Mouse (Mus musculus): ENCODE data around the gene Panx1. TPM values are rescaled to one million over a fixed set of nuclear protein-coding genes. Genes with fewer than 3 reads are reported as not detected.

Gene Panx1
- polyA plus RNA-seq, 1 experiment from 2014 or later, result 37.9 TPM

GRCm38 (mm10) chr9:14988606-14989293 lies 56.5 kb downstream of the Panx1 start:
- no peak overlapping the region for H3K9ac ChIP-seq
- WGBS, result 84% methylated on average over 1 of the region's 1 CpGs

GRCm38 (mm10) chr9:14983141-14983540 lies 62.1 kb downstream of the Panx1 start:
- H3K4me1 ChIP-seq, result no peaks in the 10 kb centered on the region
- 52% methylated on average over 3 of the region's 3 CpGs for WGBS
- H3K4me3 ChIP-seq, result no peak overlapping the region
- H3K36me3 ChIP-seq, result no peaks in the 10 kb centered on the region
- H3K27ac ChIP-seq, result no peak overlapping the region
- ATAC-seq (ENCODE audit: insufficient number of reproducible peaks, low FRiP score, low TSS enrichment, low read depth), result no peak
- no peaks in the 10 kb centered on the region for H3K27me3 ChIP-seq
- no peaks in the 10 kb centered on the region for H3K9me3 ChIP-seq
- H3K4me2 ChIP-seq, result no peak overlapping the region
- no peak overlapping the region for H3K9ac ChIP-seq

More at GRCm38 (mm10) chr9:14988606-14989293, 56.5 kb downstream of the Panx1 start:
- H3K4me1 ChIP-seq, result 0 out of 2 replicates have a peak, but pooled peaks cover 2% of the 10 kb centered on the region
- no peaks in the 10 kb centered on the region for H3K27me3 ChIP-seq
- H3K36me3 ChIP-seq, result no peaks in the 10 kb centered on the region
- H3K4me2 ChIP-seq, result no peak overlapping the region
- H3K9me3 ChIP-seq, result no peaks in the 10 kb centered on the region
- ATAC-seq (ENCODE audit: insufficient number of reproducible peaks, low FRiP score, low TSS enrichment, low read depth), result no peak
- no peak overlapping the region for H3K27ac ChIP-seq
- no peak overlapping the region for H3K4me3 ChIP-seq

- Histone ChIP-seq H3K9me3 (no peaks in the 10 kb centered on the region), H3K36me3 (no peaks in the 10 kb centered on the region), H3K4me1 (no peaks in the 10 kb centered on the region), H3K4me2 (no peak overlapping the region), H3K27ac (no peak overlapping the region), H3K9ac (no peak overlapping the region), H3K4me3 (no peak overlapping the region), H3K27me3 (no peaks in the 10 kb centered on the region)
- ATAC-seq (ENCODE audit: insufficient number of reproducible peaks, low FRiP score, low TSS enrichment, low read depth), result no peak
Observed at GRCm38 (mm10) chr9:14982683-14983082, 62.6 kb downstream of the Panx1 start.

DNA sequence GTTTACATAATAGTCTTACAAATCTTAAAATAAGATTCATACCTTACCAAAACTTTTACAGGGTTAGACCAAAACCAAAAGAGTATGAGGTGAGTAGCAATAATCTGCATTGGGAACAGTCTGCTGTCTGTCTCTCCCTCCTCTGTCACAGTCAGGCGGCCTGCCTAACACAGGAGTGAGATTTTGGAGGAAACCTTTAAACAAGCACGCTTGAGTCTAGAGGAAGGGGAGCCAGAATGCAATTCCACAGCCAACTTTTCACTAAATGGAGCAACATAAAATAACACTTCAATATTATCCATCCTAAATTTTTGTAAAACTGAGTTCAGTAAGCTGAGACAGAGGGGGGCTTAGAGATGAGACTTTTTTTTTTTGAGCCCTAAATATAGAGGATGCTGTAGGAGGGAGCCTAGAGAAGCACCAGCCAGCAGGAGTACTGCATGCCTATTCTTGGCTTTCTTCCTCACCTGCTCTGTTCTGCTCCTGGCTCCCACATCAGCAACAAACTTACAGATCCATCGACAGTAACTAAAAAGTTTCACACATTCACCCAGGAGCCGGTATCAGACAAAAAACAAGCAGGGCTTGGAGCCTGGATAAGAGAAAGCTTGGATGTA lies 63.6 kb downstream of the Panx1 start:
- Histone ChIP-seq H3K4me3 (no peak overlapping the region), H3K27me3 (no peaks in the 10 kb centered on the region), H3K4me1 (no peaks in the 10 kb centered on the region), H3K9ac (no peak overlapping the region), H3K36me3 (no peaks in the 10 kb centered on the region), H3K9me3 (no peaks in the 10 kb centered on the region), H3K4me2 (no peak overlapping the region), H3K27ac (no peak overlapping the region)
- no peak for ATAC-seq (ENCODE audit: insufficient number of reproducible peaks, low FRiP score, low TSS enrichment, low read depth)
- 72% methylated on average over 4 of the region's 4 CpGs for WGBS

DNA sequence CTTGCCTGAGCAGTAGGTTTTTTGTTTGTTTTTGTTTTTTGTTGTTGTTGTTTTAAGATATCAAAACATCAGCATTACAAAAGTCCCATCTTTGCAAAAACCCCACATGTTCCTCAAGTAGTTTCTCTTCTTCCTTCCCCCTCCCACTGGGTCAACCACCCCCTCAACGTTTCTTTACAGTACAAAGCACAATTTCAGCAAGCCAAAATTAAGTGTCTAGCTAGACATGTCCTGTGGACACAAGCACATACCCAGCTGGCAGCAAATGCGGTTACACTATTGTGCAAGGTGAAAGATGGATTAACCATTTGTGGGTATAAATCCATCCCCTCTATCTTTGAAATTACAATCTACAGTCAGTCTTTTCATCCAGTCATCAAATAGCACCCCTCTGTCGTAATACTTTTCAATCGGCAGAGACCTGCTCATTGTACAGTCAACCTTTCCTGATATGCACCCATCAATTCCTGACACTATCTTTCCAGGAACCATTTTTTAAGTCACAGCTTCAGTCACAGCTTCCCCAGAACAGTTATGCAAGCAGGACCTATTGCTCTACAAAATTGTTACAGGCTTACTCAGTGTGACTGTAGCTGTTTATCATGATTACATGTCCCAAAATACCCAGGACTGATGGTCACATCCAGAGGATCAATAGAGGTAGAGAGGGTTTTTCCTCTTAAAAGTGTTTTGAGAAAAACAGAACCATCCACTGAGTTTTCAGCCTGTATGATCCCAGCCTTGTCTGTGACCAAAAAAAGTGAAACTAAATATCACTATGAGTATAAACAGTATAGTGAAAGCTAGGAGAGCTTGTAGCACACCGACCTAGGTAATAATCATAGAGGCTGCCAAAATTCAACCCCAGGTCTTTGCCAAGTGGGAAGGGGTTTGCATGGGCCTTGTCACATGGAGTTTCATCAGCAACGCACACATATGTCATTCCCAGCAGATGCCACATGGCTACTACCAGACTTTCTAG lies 70.7 kb downstream of the Panx1 start:
- WGBS, result 78% methylated on average over 6 of the region's 6 CpGs
- Histone ChIP-seq H3K4me1 (no peaks in the 10 kb centered on the region), H3K9me3 (no peaks in the 10 kb centered on the region), H3K36me3 (no peaks in the 10 kb centered on the region), H3K27ac (no peak overlapping the region), H3K9ac (no peak overlapping the region), H3K4me2 (no peak overlapping the region), H3K27me3 (no peaks in the 10 kb centered on the region), H3K4me3 (no peak overlapping the region)
- no peak for ATAC-seq (ENCODE audit: insufficient number of reproducible peaks, low FRiP score, low TSS enrichment, low read depth)

DNA sequence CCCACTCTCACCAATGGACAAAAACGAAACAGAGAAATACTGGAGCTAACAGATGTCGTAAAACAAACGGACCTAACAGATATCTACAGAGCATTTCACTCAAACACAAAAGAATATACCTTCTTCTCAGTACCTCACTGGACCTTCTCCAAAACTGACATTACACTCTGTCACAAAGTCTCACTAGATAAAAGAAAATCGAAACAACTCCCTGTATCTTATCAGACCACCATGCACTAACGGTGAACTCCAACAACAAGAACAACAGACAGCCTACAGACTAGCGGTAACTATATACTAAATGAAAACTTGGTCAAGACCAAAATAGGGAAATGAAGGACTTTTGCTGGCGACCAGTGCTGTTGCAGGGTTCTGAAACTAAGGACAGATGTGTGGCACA lies 71.5 kb downstream of the Panx1 start:
- 77% methylated on average over 7 of the region's 7 CpGs for WGBS

DNA sequence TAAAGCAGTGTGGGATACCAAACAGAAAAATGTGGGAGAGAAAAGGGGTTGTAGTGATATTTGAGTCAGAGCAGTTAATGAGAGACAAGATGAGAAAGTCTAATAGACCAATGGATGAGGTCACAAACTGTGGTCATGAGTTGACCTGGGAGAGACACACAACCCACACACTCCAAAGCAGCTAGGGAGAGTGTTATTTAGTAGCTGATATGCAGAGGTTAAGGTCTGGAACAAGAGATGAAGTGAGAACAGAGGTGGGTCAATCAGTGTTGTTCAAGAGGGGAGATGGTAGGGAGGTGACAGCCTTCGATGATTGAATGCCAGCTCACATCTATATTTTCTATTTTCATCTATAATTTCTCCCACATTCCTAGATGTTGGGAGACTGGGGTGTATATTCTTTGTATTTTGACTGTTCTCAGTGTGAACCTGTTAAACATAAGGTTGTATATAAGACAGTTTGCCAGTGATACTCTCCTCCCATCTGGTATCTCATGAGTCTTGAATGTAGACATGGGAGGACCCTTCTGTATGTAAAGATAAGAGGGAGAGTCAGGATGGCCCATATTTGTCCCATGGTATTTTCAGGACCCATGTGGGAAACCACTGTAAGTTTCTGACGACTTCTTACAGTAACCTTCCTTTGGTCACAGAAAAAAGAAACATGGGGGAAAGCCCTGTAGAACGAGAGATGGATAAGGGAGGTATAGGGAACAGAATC lies 74.3 kb downstream of the Panx1 start:
- Histone ChIP-seq H3K36me3 (no peaks in the 10 kb centered on the region), H3K4me1 (no peaks in the 10 kb centered on the region), H3K9me3 (no peaks in the 10 kb centered on the region), H3K4me2 (no peak overlapping the region), H3K9ac (no peak overlapping the region), H3K4me3 (no peak overlapping the region), H3K27me3 (no peaks in the 10 kb centered on the region), H3K27ac (no peak overlapping the region)
- ATAC-seq (ENCODE audit: insufficient number of reproducible peaks, low FRiP score, low TSS enrichment, low read depth), result no peak
- 76% methylated on average over 3 of the region's 3 CpGs for WGBS

More for the DNA sequence above, 71.5 kb downstream of the Panx1 start:
- no peak overlapping the region for H3K4me2 ChIP-seq
- H3K27ac ChIP-seq, result no peak overlapping the region
- H3K9ac ChIP-seq, result no peak overlapping the region
- H3K4me3 ChIP-seq, result no peak overlapping the region
- no peaks in the 10 kb centered on the region for H3K36me3 ChIP-seq
- no peaks in the 10 kb centered on the region for H3K4me1 ChIP-seq
- no peak for ATAC-seq (ENCODE audit: insufficient number of reproducible peaks, low FRiP score, low TSS enrichment, low read depth)
- H3K27me3 ChIP-seq, result no peaks in the 10 kb centered on the region
- H3K9me3 ChIP-seq, result no peaks in the 10 kb centered on the region

GRCm38 (mm10) chr9:14970211-14970610 lies 75.1 kb downstream of the Panx1 start:
- Histone ChIP-seq H3K4me2 (no peak overlapping the region), H3K4me1 (no peaks in the 10 kb centered on the region), H3K4me3 (no peak overlapping the region), H3K27me3 (no peaks in the 10 kb centered on the region), H3K27ac (no peak overlapping the region), H3K9me3 (no peaks in the 10 kb centered on the region), H3K36me3 (no peaks in the 10 kb centered on the region), H3K9ac (no peak overlapping the region)
- no peak for ATAC-seq (ENCODE audit: insufficient number of reproducible peaks, low FRiP score, low TSS enrichment, low read depth)
- WGBS, result 66% methylated on average over 4 of the region's 4 CpGs

DNA sequence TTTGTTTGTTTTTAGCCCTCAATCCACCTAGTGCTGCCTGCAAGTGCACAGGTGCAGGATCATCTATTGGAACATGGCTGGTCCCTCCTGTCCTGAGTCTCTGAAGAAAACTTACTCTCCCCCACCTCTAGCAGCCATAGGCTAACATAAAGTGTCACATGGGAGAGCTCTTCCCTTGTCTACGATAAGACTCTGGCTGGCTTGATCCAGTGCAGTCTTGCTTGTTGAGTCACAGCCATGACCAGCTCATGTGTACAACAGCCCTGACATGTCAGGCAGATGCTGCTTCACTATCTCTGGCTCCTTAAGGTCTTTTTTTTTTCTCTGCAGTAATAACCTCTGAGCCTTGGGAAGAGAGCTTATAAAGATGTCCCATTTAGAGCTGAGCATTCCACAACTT lies 77.7 kb downstream of the Panx1 start:
- no peak overlapping the region for H3K4me3 ChIP-seq
- no peak for ATAC-seq (ENCODE audit: insufficient number of reproducible peaks, low FRiP score, low TSS enrichment, low read depth)
- no peaks in the 10 kb centered on the region for H3K4me1 ChIP-seq
- WGBS, result 82% methylated on average over 1 of the region's 1 CpGs
- H3K36me3 ChIP-seq, result no peaks in the 10 kb centered on the region
- no peaks in the 10 kb centered on the region for H3K27me3 ChIP-seq
- H3K27ac ChIP-seq, result no peak overlapping the region
- no peak overlapping the region for H3K9ac ChIP-seq
- no peak overlapping the region for H3K4me2 ChIP-seq
- no peaks in the 10 kb centered on the region for H3K9me3 ChIP-seq

DNA sequence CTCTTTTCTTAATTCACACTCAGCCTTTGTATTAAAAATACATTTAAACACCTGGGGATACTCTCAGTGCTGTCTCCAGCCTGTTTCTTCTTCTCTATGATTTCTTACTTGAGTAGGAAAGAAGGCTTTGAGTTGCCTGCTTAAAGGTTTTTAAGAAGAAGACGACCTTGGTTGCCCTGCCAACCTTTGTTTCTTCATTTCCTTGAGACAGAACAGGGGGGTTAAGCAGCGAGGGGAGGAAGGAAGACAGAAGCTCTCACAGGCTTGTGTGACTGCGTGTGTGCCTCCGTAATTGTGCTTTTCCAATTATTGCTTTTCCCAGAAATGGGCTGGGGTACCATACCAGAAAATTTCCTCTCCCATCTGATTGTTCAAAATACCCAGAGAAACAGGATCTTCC lies 78.5 kb downstream of the Panx1 start:
- Histone ChIP-seq H3K9ac (no peak overlapping the region), H3K9me3 (no peaks in the 10 kb centered on the region), H3K4me2 (no peak overlapping the region), H3K36me3 (no peaks in the 10 kb centered on the region), H3K27me3 (no peaks in the 10 kb centered on the region), H3K4me1 (no peaks in the 10 kb centered on the region), H3K4me3 (no peak overlapping the region), H3K27ac (no peak overlapping the region)
- WGBS, result 68% methylated on average over 4 of the region's 4 CpGs
- no peak for ATAC-seq (ENCODE audit: insufficient number of reproducible peaks, low FRiP score, low TSS enrichment, low read depth)

DNA sequence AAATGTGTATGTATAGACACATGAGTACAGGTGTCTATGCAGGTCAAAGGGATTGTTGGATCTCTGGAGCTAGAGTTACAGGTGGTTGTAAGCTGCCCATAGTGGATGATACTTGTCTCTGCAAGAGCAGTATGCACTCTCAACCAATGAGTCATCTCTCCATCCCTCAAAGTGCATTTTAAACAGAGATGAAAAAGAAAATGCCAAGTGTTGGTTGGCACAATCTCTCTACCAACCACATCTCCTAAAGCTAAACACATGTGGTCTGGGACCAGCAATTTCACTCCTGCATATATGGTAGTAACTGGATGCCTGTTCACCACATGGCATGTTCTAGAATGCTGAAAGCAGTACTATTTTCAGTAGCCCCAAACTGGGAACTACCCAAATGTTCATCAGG lies 79.9 kb downstream of the Panx1 start:
- no peak overlapping the region for H3K4me2 ChIP-seq
- H3K9me3 ChIP-seq, result no peaks in the 10 kb centered on the region
- H3K27me3 ChIP-seq, result no peaks in the 10 kb centered on the region
- no peak overlapping the region for H3K4me3 ChIP-seq
- no peaks in the 10 kb centered on the region for H3K36me3 ChIP-seq
- no peak overlapping the region for H3K9ac ChIP-seq
- H3K4me1 ChIP-seq, result no peaks in the 10 kb centered on the region
- no peak for ATAC-seq (ENCODE audit: insufficient number of reproducible peaks, low FRiP score, low TSS enrichment, low read depth)
- no peak overlapping the region for H3K27ac ChIP-seq
